9 mouse cellular contexts compared by ENCODE assay signal in the genomic region with DNA sequence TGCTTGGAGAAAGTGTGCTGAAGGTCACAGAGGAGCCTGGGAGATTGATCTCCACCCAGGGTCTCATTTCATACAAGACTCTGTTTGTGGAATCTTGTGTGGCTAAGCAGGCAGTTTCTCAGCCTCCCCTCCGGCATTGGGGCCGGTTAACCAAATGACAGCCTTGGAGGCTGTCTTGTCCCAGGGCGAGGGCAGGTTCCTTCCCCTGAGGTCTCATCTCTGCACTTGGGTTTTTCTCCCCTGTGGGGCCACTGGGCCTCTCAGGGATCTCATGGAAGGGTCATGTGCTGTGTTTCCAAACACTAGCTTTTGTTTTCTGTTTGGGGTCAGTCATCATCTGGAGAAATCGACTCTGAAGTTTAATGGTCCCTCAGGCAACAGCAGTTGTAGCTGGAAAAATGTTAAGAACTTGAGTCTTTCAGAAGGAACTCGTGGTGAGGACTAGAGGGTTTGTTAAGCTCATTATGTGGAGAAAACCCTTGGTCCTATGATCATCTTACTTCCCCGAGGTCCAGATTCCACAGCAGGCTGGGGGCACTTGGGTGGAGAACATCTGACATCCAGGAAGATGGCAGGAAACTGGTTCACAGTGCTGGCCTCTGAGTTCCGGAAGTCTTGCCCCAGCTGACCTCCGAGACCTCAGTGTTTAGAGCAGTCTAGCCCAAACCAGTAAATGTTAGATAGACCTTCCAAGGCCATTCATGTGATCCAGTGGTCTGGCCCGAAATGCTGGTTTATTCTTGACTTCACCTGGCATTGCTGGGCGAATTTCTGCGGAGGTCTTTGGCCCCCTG.
DNase-seq lines count a peak whose midpoint lies in the region; ATAC-seq and TF ChIP-seq lines count a peak whose summit lies in the region.
"Had no signal": no experiment of that assay in that cellular context is flagged by ENCODE, and none has a peak within 500 bp of the region (broad histone marks: within the 10 kb centered on the region; RNA-seq: fewer than 3 reads in every experiment).

No protein-coding gene starts in this region.

- H3K4me2 ChIP-seq in embryonic facial prominence, embryonic 14.5 days (ENCODE audit: low read depth, low read length): peak overlapping the region; percentile 1; the same call in 1 of the 2 replicates
- H3K4me2 ChIP-seq in intestine, postnatal 0 days (replicated peaks; ENCODE audit: low read depth): no peak overlapping the region
- H3K4me2 ChIP-seq in limb, embryonic 15.5 days: no peak overlapping the region
- H3K4me2 ChIP-seq in liver, embryonic 12.5 days: no peak overlapping the region

- peaks cover 11% of the 10 kb centered on the region; the same call in 1 of the 2 replicates for H3K4me1 ChIP-seq in embryonic facial prominence, embryonic 14.5 days (ENCODE audit: control insufficient read depth, insufficient read depth, low read length)
- no peaks in the 10 kb centered on the region for H3K4me1 ChIP-seq in intestine, postnatal 0 days (replicated peaks; ENCODE audit: control insufficient read depth, insufficient read depth, low read length)
- peaks cover 22% of the 10 kb centered on the region for H3K4me1 ChIP-seq in limb, embryonic 15.5 days
- 0 out of 2 replicates have a peak, but pooled peaks cover 4% of the 10 kb centered on the region for H3K4me1 ChIP-seq in liver, embryonic 12.5 days

- H3K36me3 ChIP-seq in embryonic facial prominence, embryonic 14.5 days (ENCODE audit: control insufficient read depth, insufficient read depth, low read length): no peaks in the 10 kb centered on the region
- H3K36me3 ChIP-seq in intestine, postnatal 0 days (ENCODE audit: control insufficient read depth, insufficient read depth): no peaks in the 10 kb centered on the region
- no peaks in the 10 kb centered on the region for H3K36me3 ChIP-seq in limb, embryonic 15.5 days
- H3K36me3 ChIP-seq in liver, embryonic 12.5 days: no peaks in the 10 kb centered on the region

- peak; percentile 15 to 48 for DNase-seq in heart, adult 18-20 months
- no peak for DNase-seq in heart, postnatal 10 days
- no peak for DNase-seq in embryonic facial prominence, embryonic 14.5 days (ENCODE audit: low spot score)
- no peak for DNase-seq in adipocyte (ENCODE audit: low spot score)
- no peak for DNase-seq in spleen, postnatal 14 days (ENCODE audit: low spot score in 2 of 2)

- ATAC-seq in embryonic facial prominence, embryonic 14.5 days (ENCODE audit: low read depth): no peak
- ATAC-seq in intestine, postnatal 0 days: no peak
- no peak for ATAC-seq in limb, embryonic 15.5 days (ENCODE audit: insufficient number of reproducible peaks, low FRiP score, low TSS enrichment, low read depth)
- no peak for ATAC-seq in liver, embryonic 12.5 days

- 49% methylated on average over 11 of the region's 11 CpGs for WGBS in embryonic facial prominence, embryonic 14.5 days
- 72% methylated on average over 11 of the region's 11 CpGs for WGBS in intestine, postnatal 0 days
- 53% methylated on average over 11 of the region's 11 CpGs for WGBS in limb, embryonic 15.5 days
- WGBS in liver, embryonic 12.5 days (ENCODE audit: insufficient replicate concordance): 39% methylated on average over 11 of the region's 11 CpGs

- no peak overlapping the region for H3K27ac ChIP-seq in embryonic facial prominence, embryonic 14.5 days (replicated peaks; ENCODE audit: low read depth, low read length)
- H3K27ac ChIP-seq in intestine, postnatal 0 days (ENCODE audit: low read depth, low read length): no peak overlapping the region
- peak overlapping the region; percentile 39; the same call in 1 of the 2 replicates for H3K27ac ChIP-seq in limb, embryonic 15.5 days
- no peak overlapping the region for H3K27ac ChIP-seq in liver, embryonic 12.5 days

- TF ChIP-seq CTCF in intestine, postnatal 0 days (IDR thresholded peaks at IDR 0.05; ENCODE audit: low read depth): no peak

- H3K9ac ChIP-seq in embryonic facial prominence, embryonic 14.5 days (ENCODE audit: low read depth, low read length): no peak overlapping the region
- H3K9ac ChIP-seq in intestine, postnatal 0 days (ENCODE audit: low read depth, low read length): peak overlapping the region; percentile 7; the same call in 1 of the 2 replicates
- no peak overlapping the region for H3K9ac ChIP-seq in limb, embryonic 15.5 days
- no peak overlapping the region for H3K9ac ChIP-seq in liver, embryonic 12.5 days

- intact Hi-C loops in heart, postnatal 10 days (cut with DNase I): no loop called here

- no peaks in the 10 kb centered on the region for H3K27me3 ChIP-seq in embryonic facial prominence, embryonic 14.5 days (replicated peaks; ENCODE audit: control insufficient read depth, insufficient read depth, low read length)
- H3K27me3 ChIP-seq in intestine, postnatal 0 days (replicated peaks; ENCODE audit: control insufficient read depth, insufficient read depth, low read length): no peaks in the 10 kb centered on the region
- no peaks in the 10 kb centered on the region for H3K27me3 ChIP-seq in limb, embryonic 15.5 days
- H3K27me3 ChIP-seq in liver, embryonic 12.5 days (replicated peaks): no peaks in the 10 kb centered on the region

- no peak overlapping the region for H3K4me3 ChIP-seq in embryonic facial prominence, embryonic 14.5 days (ENCODE audit: low read depth, low read length)
- no peak overlapping the region for H3K4me3 ChIP-seq in intestine, postnatal 0 days (ENCODE audit: low read depth, low read length)
- H3K4me3 ChIP-seq in limb, embryonic 15.5 days: no peak overlapping the region
- H3K4me3 ChIP-seq in liver, embryonic 12.5 days: no peak overlapping the region
- H3K4me3 ChIP-seq: megakaryocyte, embryonic 14.5 days had no signal

- H3K9me3 ChIP-seq in embryonic facial prominence, embryonic 14.5 days (ENCODE audit: control insufficient read depth, low read length): no peaks in the 10 kb centered on the region
- no peaks in the 10 kb centered on the region for H3K9me3 ChIP-seq in intestine, postnatal 0 days (ENCODE audit: control insufficient read depth)
- no peaks in the 10 kb centered on the region for H3K9me3 ChIP-seq in limb, embryonic 15.5 days
- H3K9me3 ChIP-seq in liver, embryonic 12.5 days (replicated peaks): no peaks in the 10 kb centered on the region
- H3K9me3 ChIP-seq: megakaryocyte, embryonic 14.5 days had no signal

Comparison
In these comparisons a context has a peak if more than half of its experiments do, and no peak if none do; other contexts are left out.
1. DNase-seq: peak in heart, adult 18-20 months (2 of 2); none in heart, postnatal 10 days (0 of 2), embryonic facial prominence, embryonic 14.5 days (single experiment), adipocyte (single experiment) and spleen, postnatal 14 days (0 of 2).